Mouse (Mus musculus) midbrain, embryonic 11.5 days (tissue): ENCODE measurements around the gene Rgs6. TPM values are rescaled to one million over a fixed set of nuclear protein-coding genes. Genes with fewer than 3 reads are reported as not detected.
A peak's percentile ranks its signal among the peaks of the same experiment; 100 is the strongest.

Experiments
- ATAC-seq: fragments of 200-750 bp; cut with Nextera tagmentation; 2 replicates; pipeline ENCODE4 v1.8.0; 2017; ENCODE audit warnings: moderate TSS enrichment, moderate library complexity; ENCODE audit not compliant: low FRiP score
- DNase-seq: peaks from one replicate; pipeline ENCODE4 v3.0.0; 2015; ENCODE audit warnings: low spot score; ENCODE audit errors: missing footprints
- H3K27ac ChIP-seq: fragments of 300-500 bp; sonication (generic); 2 replicates; pipeline ENCODE4 v1.5.1; 2014; ENCODE audit warnings: low read depth, low read length
- H3K27me3 ChIP-seq: fragments of 300-500 bp; sonication (generic); 2 replicates; pipeline ENCODE4 v1.6.1; 2014; ENCODE audit warnings: mild to moderate bottlenecking, low read length, moderate library complexity, mixed read lengths; ENCODE audit not compliant: control insufficient read depth, insufficient read depth
- H3K36me3 ChIP-seq: fragments of 300-500 bp; sonication (generic); 2 replicates; pipeline ENCODE4 v1.6.1; 2014; ENCODE audit warnings: mild to moderate bottlenecking, low read length, moderate library complexity, mixed read lengths; ENCODE audit not compliant: control insufficient read depth, insufficient read depth
- H3K4me1 ChIP-seq: fragments of 300-500 bp; sonication (generic); 2 replicates; pipeline ENCODE4 v1.6.1; 2014; ENCODE audit warnings: low read length; ENCODE audit not compliant: control insufficient read depth, insufficient read depth
- H3K4me2 ChIP-seq: fragments of 300-500 bp; sonication (generic); 2 replicates; pipeline ENCODE4 v1.6.1; 2014; ENCODE audit warnings: mild to moderate bottlenecking, moderate library complexity
- H3K4me3 ChIP-seq: fragments of 300-500 bp; sonication (generic); 2 replicates; pipeline ENCODE4 v1.5.1; 2014; ENCODE audit warnings: low read depth, low read length
- H3K9ac ChIP-seq: fragments of 300-500 bp; sonication (generic); 2 replicates; pipeline ENCODE4 v1.6.1; 2014; ENCODE audit warnings: low read length
- H3K9me3 ChIP-seq: fragments of 300-500 bp; sonication (generic); 2 replicates; pipeline ENCODE4 v1.6.1; 2016; ENCODE audit warnings: low read length; ENCODE audit not compliant: control insufficient read depth
- WGBS: fragments of 180-500 bp; shearing (Covaris S2); extraction: QIAGEN DNeasy Blood & Tissue Kit; methylation state at CpG from one replicate; pipeline ENCODE4 v1.1.7; 2014; 5-methylcytosine and 5-hydroxymethylcytosine counted together
- polyA plus RNA-seq: library from polyadenylated mRNA; unstranded; fragments of >200 nt; fragmentation: Nextera tagmentation; extraction: Ambion mirVana; gene quantifications from 2 replicates; pipeline ENCODE4 v1.2.1, GENCODE M21; 2014

Rgs6 gene
- polyA plus RNA-seq, 1 experiment from 2014 or later, result 0.64 TPM

DNA sequence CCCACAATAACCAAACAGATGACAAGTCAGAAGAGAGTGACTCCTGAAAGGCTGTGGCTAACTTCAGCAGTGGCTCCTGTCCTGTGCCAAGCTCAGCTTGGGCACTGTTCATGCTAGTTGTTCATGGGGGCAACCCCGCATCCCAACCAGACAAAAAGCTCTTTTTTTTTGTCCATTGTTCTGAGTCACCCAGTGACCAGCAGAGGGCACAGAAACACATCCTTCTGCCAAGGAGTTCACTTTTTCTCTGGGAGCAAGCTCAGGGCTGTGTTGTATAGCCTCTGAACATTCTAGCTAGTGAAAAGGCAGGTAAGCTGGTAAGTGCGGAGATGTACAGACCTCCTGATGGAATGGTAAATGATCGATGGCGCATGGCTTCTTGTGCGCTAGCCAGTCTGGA lies 524.2 kb downstream of the Rgs6 start:
- Histone ChIP-seq H3K4me2 (no peak overlapping the region), H3K9ac (no peak overlapping the region), H3K4me3 (no peak overlapping the region), H3K9me3 (no peaks in the 10 kb centered on the region), H3K36me3 (no peaks in the 10 kb centered on the region), H3K27ac (no peak overlapping the region), H3K4me1 (peaks cover 6% of the 10 kb centered on the region), H3K27me3 (no peaks in the 10 kb centered on the region)
- DNase-seq (peak; percentile 83), ATAC-seq (no peak)
- WGBS, result 92% methylated on average over 5 of the region's 5 CpGs

DNA sequence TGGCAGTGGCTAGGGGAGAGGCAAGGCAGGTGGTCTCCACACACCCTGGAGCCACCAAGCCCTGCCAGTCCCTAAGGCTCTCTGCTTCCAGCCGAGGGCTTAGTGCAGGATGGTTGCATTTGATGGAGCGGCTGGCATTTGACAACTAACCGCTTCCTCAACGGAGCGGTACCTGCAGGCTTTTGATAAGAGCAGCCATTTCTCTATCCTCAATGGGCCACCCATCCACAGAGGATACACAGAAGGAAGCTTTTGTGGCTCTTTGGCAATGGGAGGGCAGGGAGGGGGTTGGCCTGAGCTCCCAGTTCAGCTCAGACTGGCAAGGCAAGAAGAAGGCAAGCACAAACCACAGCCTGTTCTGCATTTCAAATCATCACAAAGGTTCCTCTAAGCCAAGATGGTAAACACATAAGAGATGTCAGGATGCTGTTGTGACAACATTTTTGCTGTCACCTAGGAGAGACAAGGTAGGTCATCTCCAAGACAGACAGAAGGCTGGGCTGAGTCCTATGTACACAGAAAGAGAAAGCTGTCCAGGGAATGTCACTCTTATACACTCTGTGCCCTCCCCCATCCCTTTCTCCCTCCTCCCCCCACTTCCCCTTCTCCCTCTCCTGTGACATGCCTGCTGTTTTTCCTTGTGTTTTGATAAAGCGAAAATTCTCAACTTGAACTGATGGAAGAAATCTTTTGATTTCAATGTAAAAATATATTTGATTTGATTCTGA lies 525.0 kb downstream of the Rgs6 start:
- DNase-seq, result peak; percentile 81
- no peak overlapping the region for H3K27ac ChIP-seq
- WGBS, result 49% methylated on average over 6 of the region's 6 CpGs

DNA sequence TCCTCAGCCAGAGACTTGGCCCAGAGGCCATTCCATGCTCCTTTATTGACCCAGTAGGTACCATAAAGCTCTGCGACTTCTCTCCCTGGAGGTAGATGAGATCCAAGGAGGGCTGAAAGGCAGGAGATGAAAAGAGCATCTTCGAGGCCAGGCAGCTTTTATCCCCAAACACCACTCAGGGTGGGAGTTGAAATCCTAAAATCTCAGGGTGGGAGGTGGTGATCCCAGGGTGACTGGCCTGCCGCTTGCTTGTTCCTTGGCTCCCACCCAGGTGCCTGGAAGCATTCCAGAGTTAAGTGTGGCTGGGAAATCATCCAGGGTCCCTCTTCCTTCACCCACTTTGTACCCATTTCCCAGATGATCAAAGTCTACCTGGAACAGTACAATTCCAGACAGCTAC lies 525.9 kb downstream of the Rgs6 start:
- no peaks in the 10 kb centered on the region for H3K9me3 ChIP-seq
- peaks cover 6% of the 10 kb centered on the region for H3K4me1 ChIP-seq
- no peak for ATAC-seq
- no peak overlapping the region for H3K4me2 ChIP-seq
- no peak overlapping the region for H3K4me3 ChIP-seq
- no peaks in the 10 kb centered on the region for H3K27me3 ChIP-seq
- no peak overlapping the region for H3K27ac ChIP-seq
- no peak overlapping the region for H3K9ac ChIP-seq
- WGBS, result 73% methylated on average over 3 of the region's 3 CpGs
- H3K36me3 ChIP-seq, result no peaks in the 10 kb centered on the region
- peak; percentile 73 for DNase-seq

More for the DNA sequence above, 525.0 kb downstream of the Rgs6 start:
- ATAC-seq, result no peak
- H3K4me1 ChIP-seq, result peaks cover 6% of the 10 kb centered on the region
- H3K36me3 ChIP-seq, result no peaks in the 10 kb centered on the region
- no peak overlapping the region for H3K4me2 ChIP-seq
- H3K4me3 ChIP-seq, result no peak overlapping the region
- no peaks in the 10 kb centered on the region for H3K9me3 ChIP-seq
- H3K9ac ChIP-seq, result no peak overlapping the region
- no peaks in the 10 kb centered on the region for H3K27me3 ChIP-seq

- H3K9ac ChIP-seq, result no peak overlapping the region
- ATAC-seq (peak; percentile 54; the same call in 1 of the 2 replicates), DNase-seq (peak; percentile 94)
- no peak overlapping the region for H3K27ac ChIP-seq
- H3K4me1 ChIP-seq, result peaks cover 6% of the 10 kb centered on the region
- no peaks in the 10 kb centered on the region for H3K27me3 ChIP-seq
- H3K9me3 ChIP-seq, result no peaks in the 10 kb centered on the region
- WGBS, result 49% methylated on average over 5 of the region's 5 CpGs
- H3K4me2 ChIP-seq, result no peak overlapping the region
- H3K36me3 ChIP-seq, result no peaks in the 10 kb centered on the region
- no peak overlapping the region for H3K4me3 ChIP-seq
Observed at GRCm38 (mm10) chr12:83114396-83115053, 526.4 kb downstream of the Rgs6 start.

DNA sequence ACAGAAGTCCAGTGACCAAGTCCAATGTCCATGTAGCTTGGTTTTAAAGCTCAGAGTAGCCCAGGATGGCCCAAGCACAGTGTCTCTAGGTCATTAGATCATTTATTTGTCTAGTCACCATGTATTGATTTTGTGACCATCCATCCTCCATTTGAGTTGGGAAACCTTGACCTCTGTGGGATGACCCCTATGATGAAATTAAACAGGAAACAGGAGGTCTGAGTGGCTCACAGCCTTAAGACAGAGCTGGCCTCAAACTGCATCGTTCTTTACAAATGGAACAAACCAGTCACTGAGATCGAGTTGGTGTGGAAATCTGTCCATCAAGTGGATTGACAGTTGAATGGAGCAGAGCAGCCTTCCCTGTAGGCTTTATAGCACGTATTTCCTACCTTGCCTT lies 536.0 kb downstream of the Rgs6 start:
- Histone ChIP-seq H3K4me1 (no peaks in the 10 kb centered on the region), H3K27me3 (no peaks in the 10 kb centered on the region), H3K4me3 (no peak overlapping the region), H3K9me3 (no peaks in the 10 kb centered on the region), H3K27ac (no peak overlapping the region), H3K4me2 (no peak overlapping the region), H3K9ac (no peak overlapping the region), H3K36me3 (no peaks in the 10 kb centered on the region)
- 55% methylated on average over 3 of the region's 3 CpGs for WGBS
- DNase-seq, result peak; percentile 78
- no peak for ATAC-seq

- Histone ChIP-seq H3K4me2 (no peak overlapping the region), H3K9me3 (no peaks in the 10 kb centered on the region), H3K36me3 (no peaks in the 10 kb centered on the region), H3K27ac (no peak overlapping the region), H3K9ac (no peak overlapping the region), H3K4me3 (no peak overlapping the region), H3K4me1 (no peaks in the 10 kb centered on the region), H3K27me3 (no peaks in the 10 kb centered on the region)
- DNase-seq (peak; percentile 26), ATAC-seq (no peak)
- 88% methylated on average over 4 of the region's 4 CpGs for WGBS
Observed at GRCm38 (mm10) chr12:83125284-83125683, 537.2 kb downstream of the Rgs6 start.

- Histone ChIP-seq H3K27ac (no peak overlapping the region), H3K4me2 (no peak overlapping the region), H3K27me3 (no peaks in the 10 kb centered on the region), H3K9ac (no peak overlapping the region), H3K36me3 (no peaks in the 10 kb centered on the region), H3K9me3 (no peaks in the 10 kb centered on the region), H3K4me3 (no peak overlapping the region), H3K4me1 (no peaks in the 10 kb centered on the region)
- WGBS, result 88% methylated on average over 7 of the region's 7 CpGs
- no peak for DNase-seq
- ATAC-seq, result no peak
Observed at GRCm38 (mm10) chr12:83126923-83127322, 538.8 kb downstream of the Rgs6 start.

DNA sequence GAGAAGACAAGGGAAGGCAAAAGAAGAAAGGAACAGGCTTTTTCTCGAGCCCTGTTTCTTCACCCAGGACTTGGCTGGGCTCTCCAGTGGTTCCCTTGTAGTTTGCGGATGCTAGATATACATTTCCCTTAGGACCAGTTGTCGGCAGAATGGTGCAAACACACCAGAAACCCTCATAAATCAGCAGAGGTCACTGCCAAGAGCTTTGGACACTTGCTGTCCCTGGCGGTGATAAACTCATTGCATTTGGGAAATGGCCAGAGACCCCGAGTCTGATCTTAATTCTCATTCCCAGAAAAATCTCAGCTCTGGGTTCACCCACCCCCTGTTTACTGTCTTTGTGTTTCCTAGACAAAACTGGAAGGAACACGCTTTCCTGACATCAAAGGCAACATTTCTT lies 539.9 kb downstream of the Rgs6 start:
- Histone ChIP-seq H3K9me3 (no peaks in the 10 kb centered on the region), H3K36me3 (no peaks in the 10 kb centered on the region), H3K4me2 (no peak overlapping the region), H3K27me3 (no peaks in the 10 kb centered on the region), H3K27ac (no peak overlapping the region), H3K4me3 (no peak overlapping the region), H3K4me1 (no peaks in the 10 kb centered on the region), H3K9ac (no peak overlapping the region)
- DNase-seq, result peak; percentile 51
- WGBS, result 69% methylated on average over 6 of the region's 6 CpGs
- ATAC-seq, result no peak

GRCm38 (mm10) chr12:83128606-83129005 lies 540.5 kb downstream of the Rgs6 start:
- Histone ChIP-seq H3K4me2 (no peak overlapping the region), H3K4me1 (no peaks in the 10 kb centered on the region), H3K27ac (no peak overlapping the region), H3K9ac (no peak overlapping the region), H3K4me3 (no peak overlapping the region), H3K36me3 (no peaks in the 10 kb centered on the region), H3K27me3 (no peaks in the 10 kb centered on the region), H3K9me3 (no peaks in the 10 kb centered on the region)
- WGBS, result 89% methylated on average over 3 of the region's 3 CpGs
- DNase-seq (peak; percentile 37), ATAC-seq (no peak)
